Mouse (Mus musculus) NIH3T3 (cell line): ENCODE results near the gene Tpi1.
"Not testable (repeated sequence)": the region's sequence is repeated elsewhere in the genome, so short reads cannot be mapped to it uniquely, and the experiment has no call there.

ENCODE experiments used
- DNase-seq: peaks from one replicate; pipeline ENCODE4 v3.0.0-alpha.2; 2012; ENCODE audit warnings: low read depth

Tpi1 gene

DNA sequence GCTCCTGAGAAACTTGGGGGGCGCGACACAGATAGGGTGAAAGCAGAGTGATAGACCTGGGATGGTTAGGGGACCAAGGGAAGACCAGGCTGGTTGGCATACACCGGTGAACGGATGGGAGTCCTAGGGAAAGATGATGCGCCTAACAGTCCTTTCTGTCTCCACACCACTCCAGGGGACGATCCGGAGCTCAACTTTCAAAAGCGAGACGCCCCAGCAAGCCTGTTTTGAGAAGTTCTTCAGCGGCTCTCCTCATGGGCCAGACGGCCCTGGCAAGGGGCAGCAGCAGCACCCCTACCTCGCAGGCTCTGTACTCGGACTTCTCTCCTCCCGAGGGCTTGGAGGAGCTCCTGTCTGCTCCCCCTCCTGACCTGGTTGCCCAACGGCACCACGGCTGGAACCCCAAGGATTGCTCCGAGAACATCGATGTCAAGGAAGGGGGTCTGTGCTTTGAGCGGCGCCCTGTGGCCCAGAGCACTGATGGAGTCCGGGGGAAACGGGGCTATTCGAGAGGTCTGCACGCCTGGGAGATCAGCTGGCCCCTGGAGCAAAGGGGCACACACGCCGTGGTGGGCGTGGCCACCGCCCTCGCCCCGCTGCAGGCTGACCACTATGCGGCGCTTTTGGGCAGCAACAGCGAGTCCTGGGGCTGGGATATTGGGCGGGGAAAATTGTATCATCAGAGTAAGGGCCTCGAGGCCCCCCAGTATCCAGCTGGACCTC, 4.9 kb downstream of the Tpi1 start:
- DNase-seq, result peak; percentile 96

DNA sequence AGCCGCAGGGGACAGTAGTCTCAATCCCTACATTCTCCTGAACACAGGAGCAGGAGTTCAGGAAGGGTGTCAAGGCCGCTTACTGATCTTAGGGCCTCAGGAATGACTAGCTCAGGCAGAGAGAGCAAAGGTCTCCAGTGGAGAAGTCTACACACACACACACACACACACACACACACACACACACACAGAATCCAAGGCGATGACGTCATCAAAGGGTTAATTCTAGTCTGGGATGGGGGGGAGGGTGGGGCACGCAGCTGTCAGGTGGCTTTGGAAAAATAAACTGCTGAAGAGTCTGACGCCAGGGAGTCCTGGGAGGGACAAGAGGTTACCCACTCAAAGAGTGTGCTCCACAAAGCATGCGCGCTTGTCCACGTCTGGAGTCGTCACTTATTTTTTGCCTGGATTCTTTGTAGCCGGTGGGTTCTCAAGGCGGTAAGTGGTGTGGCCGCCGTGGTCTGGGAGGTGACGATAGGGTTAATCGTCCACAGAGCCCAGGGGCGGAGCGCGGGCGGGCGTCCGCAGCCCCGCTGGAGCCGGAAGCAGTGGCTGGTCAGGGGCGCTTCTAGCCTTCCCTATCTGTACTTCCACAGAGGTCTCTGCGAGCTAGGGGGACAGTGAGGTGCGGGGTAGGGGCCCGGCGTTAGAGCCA, 5.6 kb downstream of the Tpi1 start, which contains the start of gene Spsb2:
TSS of gene Spsb2 (plus strand) at position 304 of the 655 bp plus-strand sequence.
- peak; percentile 91 for DNase-seq

DNA sequence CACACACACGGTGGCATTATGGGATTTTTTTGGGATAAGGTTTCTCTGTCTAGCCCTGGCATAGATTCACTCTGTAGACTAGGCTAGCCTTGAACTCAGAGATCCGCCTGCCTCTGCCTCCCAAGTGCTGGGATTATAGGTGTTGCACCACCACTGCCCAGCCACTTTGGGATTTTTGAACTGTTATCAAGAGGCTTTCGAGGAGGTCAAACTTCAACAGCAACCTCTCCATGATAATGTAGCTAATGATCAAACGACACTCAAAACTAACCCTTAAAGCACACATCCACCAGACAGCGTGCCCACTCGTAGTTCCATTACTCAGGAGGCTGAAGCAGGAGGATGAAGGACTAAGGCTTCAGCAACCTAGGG, 6.1 kb downstream of the Tpi1 start:
- DNase-seq, result no peak

DNA sequence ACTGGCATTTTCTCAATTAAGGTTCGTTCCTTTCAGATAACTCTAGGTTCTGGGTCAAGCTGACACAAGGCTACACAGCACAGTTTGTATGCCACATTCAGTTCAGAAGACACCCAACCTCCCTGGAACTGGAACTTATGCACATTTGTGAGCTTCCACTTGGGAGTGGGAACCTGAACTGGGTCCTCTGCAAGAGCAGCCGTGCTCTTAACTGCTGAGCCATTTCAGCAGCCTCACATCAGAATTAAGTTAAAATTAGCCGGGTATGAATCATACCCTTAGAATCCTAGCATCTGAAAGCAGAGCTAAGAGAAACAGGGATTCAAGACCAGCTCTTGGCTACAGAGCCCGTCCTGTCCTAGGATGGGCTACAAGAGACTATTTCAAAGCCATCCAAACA, 6.7 kb downstream of the Tpi1 start:
- DNase-seq, result peak; percentile 76

DNA sequence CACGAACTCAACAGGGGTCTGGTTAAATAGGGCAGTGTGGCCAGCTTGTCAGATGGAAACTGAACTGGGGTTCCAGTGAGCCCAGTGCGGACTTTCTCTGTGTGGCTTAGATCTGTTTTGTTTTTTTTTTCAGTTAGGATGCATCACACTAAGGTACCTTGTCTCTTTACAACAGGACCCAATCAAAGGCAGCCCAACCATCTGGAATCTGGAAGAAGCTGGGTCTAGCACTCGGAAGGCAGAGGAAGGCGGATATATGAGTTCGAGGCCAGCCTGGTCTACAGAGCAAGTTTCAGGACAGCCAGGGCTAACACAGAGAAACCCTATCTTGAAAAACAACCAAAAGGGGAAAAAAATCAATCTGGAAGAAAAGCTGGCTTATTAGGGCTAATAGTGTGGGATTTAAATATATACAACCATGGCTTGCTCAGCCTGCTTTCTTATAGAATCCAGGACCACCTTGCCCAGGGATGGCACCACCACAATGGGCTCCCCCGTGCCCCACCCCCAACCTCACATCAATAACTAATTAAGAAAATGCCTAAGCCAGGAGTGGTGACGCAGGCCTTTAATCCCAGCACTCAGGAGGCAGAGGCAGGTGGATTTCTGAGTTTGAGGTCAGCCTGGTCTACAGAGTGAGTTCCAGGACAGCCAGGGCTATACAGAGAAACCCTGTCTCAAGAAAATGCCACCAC, 7.5 kb downstream of the Tpi1 start:
- DNase-seq, result no peak

GRCm38 (mm10) chr6:124805341-124806321, 8.5 kb downstream of the Tpi1 start:
- DNase-seq, result peak; percentile 100

DNA sequence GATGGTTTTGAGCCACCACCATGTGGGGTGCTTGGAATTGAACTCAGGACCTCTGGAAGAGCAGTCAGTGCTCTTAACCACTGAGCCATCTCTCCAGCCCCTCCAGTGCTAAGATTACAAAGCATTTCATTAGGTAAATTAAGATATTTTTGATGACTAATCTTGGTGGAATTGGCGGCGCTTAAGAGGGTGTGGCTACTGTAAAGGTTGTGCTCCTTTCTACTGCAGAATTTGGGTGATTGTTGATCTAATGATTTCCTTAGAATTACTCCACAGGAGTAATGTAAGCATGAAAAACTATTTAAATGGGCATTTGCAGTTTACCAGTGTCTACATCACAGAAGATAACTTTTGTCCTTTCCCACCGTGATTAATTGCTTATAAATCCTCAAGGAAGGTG, 9.8 kb downstream of the Tpi1 start:
- no peak for DNase-seq

DNA sequence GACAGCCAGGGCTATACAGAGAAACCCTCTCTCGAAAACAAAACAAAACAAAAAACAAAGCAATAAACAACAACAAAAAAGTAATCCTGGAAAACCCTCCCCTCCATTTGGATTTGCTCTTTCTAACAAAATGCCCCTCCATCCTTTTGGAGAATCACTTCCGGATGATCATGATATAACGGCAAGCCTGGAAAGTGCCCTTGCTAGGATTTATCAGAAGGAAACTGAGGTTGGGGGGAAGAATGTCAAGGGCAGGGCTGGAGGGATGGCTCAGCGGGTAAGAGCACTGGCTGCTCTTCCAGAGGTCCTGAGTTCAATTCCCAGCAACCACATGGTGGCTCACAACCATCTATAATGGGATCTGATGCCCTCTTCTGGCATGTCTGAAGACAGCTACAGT, 10.4 kb downstream of the Tpi1 start:
- DNase-seq, result not testable (repeated sequence)

GRCm38 (mm10) chr6:124803061-124803460, 11.0 kb downstream of the Tpi1 start:
- DNase-seq, result no peak

DNA sequence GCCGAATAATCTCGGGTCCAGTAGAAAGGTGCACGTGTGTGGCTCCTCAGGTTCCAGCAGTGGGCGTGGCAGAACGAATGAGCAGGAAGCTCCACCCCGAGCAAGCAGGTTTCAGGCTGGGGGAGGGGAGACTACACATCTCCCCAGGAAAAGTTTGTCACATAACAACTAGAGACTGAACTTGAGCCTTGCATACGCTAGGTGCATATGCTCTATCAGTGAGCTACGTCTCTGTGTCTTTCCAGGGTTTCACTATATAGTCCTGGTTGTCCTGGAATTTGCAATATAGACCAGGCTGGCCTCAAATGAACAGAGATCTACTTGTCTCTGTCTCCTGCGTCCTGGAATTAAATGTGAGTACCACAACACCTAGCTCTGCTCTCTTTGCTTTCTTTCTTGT, 11.7 kb downstream of the Tpi1 start:
- not testable (repeated sequence) for DNase-seq

- DNase-seq, result peak; percentile 39
These were observed 17.9 kb downstream of the Tpi1 start for GRCm38 (mm10) chr6:124796200-124796599.

DNA sequence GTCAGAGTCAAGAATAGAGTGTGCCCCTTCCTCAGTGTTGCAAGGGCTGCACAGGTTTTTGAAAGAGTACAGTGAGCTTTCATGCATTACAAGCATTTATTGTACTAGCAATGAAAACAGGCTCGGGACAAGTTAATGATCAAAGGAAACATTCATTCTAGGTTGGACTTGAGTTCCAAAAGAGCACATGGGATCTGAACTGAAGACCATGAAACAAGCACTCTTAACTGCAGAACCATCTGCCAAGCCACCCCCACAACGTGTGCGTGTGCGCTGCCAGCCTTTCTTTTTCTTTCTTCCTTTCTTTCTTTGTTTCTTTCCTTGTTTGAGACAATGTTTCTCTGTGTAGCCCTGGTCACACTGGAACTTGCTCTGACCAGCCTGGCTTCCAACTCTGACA, 18.3 kb downstream of the Tpi1 start:
- no peak for DNase-seq

DNA sequence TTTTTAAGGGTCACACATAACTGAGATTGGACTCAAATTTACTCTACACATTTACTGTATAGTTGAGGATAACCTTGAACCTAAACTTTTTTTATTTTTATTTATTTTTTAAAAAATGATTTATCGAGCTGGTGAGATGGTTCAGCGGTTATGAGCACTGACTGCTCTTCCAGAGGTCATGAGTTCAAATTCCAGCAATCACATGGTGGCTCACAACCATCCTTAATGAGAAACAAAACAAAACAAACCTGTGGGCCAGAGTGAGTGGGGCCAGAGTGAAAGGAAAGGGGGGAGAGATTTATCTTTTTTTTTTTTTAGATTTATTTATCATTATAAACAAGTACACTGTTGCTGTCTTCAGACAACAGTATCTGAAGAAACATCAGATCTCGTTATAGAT, 22.2 kb downstream of the Tpi1 start:
- no peak for DNase-seq

DNA sequence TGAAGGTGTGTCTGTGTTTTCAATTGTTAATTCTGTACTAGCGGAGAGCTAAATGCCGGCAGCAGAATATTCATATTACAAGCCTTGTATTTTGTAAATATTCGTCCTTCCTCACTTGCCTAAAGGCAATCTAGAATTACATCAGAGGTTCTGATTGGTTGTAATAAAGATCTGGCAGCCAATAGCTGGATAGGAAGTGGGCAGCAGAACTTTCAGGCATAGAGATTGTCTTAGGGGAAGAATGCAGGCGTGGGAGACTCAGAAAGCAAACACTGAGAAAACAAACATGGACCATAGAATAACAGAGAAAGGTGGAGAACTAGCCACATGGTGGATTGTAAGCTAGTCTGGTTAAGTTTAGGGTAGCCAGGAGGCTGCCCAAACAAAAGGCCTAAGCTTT, 24.0 kb downstream of the Tpi1 start:
- no peak for DNase-seq

- no peak for DNase-seq
These were observed 24.6 kb downstream of the Tpi1 start for GRCm38 (mm10) chr6:124789519-124789918.

DNA sequence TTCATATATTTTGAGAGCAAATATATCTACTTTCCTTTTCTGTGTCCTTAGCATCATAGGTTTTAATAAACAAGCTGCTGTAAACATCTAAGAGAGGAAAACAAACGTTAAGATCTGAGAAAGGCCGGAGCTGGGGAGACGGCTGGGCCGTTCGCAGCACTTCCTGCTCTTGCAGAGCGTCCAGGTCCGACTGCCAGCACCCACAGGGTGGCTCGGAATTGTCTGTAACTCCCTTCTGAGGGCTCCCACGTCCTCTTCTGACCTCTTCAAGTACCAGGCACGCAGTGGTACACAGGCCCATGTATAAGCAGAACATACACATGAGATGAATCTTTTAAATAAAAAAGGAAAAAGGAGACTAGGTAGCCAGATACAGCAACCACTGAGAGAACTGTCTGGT, 26.4 kb downstream of the Tpi1 start:
- no peak for DNase-seq

DNA sequence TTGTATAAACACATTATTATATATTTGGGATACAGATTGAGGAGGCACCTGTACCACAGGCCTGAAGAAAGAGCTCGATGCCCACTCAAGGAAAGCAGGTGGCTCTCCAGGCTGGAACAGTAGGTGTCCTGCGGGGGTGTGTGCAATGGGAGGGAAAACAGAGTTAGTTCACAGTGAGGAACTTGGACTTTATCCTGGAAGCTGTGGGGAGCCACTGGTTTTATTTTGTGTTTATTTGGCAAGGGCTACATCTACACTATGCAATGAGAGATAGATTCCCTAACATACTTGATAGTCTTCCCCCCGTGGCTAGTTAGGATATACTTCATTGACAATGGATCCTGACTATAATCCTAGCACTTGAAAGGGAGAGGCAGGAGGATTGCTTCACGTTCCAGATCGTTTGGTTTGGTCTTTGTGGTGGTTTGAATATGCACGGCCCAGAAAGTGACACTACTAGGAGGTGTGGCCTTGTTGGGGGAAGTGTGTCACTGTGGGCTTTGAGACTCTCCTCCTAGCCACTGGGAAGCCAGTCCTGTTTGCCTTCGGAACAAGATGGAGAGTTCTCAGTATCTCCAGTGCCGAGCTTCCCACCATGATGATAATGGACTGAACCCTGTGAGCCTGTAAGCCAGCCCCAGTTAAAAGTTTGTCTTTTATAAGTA, 27.2 kb downstream of the Tpi1 start:
- DNase-seq, result no peak

DNA sequence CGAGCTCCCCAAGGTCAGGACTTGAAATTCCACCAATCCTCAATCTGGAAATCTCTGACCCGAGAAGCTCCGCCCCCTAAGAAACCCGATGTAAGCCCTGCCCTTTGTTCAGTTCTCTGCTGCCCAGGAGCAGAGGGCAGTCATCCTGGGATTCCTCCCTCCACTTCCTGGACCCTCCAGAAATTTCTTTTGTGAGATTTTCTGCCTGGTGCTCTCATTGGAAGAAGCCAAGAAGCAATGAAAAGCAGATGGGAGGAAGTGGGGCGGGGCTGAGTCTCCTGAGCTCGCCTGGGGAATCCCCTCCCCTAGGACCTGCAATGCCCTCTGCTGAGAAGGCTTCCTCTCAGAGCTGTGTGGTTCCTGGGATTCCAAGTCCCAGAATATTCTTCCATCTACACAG, 31.7 kb downstream of the Tpi1 start:
- DNase-seq, result peak; percentile 89

DNA sequence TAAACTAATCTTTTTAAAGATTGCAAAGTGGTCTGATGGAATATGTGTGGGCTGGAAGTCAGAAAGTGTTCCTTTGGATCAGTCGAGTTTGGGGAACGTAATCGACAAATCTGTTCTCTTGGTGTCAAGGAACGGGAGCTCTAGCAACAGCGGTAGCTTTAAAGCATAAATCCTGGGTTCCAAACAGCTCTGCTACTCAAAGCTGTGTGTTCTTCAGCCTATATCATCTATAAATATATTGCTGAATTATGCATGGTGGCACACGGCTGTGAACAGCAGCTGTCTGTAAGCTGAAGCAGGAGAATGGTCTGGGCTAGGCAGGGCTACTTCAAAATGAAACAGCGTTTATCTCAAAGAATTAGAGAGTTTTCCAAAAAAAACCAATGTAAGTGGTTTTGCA, 33.2 kb downstream of the Tpi1 start:
- no peak for DNase-seq

GRCm38 (mm10) chr6:124779984-124780416, 34.1 kb downstream of the Tpi1 start:
- DNase-seq, result no peak

DNA sequence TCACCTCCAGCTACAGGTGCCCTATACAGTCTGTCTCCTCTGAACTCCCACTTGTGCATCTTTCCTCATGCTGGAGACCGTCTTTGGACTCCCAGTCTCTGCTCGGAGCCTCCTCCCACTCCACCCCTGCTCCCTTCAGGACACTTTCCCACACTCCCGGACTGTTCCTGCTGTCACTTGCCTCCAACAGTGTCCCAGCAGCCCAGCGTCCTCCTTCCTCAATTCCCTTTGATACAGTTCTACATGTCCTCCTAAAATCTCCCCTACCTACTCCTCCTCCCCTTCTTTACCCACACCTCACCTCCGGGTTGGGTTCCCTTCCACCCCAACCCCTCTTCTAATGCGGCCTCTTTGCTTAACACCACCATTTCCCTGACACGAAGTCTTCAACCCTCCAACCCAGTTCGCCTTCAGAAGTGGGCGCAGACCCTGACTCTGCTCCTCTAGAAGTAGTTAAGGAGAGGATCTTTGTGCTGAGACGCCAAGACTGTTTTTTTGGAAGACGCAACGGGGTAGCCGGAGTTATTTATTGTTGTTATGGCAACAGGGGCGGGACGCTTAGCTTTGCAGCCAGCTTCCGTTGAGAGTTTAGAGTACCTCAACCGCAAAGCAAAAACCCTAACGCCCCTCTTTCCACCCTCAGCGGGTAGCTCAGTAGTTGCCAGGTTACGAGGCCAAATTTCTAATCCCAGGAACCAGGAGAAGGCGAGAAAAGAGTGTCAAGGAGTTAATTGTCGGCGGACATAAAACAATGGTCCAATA, 34.7 kb downstream of the Tpi1 start, which contains the start of gene Lrrc23:
TSS of gene Lrrc23 (minus strand) at position 506 of the 762 bp plus-strand sequence.
- DNase-seq, result no peak
